Comparison of ENCODE assay signal across 28 mouse cellular contexts in genomic region chr9:8035091-8035490, GRCm38 (mm10). TPM values are rescaled to one million over a fixed set of nuclear protein-coding genes. Genes with fewer than 3 reads are reported as not detected.
DNase-seq lines count a peak whose midpoint lies in the region; ATAC-seq and TF ChIP-seq lines count a peak whose summit lies in the region.
"Had no signal": no experiment of that assay in that cellular context is flagged by ENCODE, and none has a peak within 500 bp of the region (broad histone marks: within the 10 kb centered on the region; RNA-seq: fewer than 3 reads in every experiment).

No protein-coding gene starts in this region.

- H3K4me3 ChIP-seq in lung, embryonic 14.5 days (ENCODE audit: low read depth, low read length): no peak overlapping the region
- H3K4me3 ChIP-seq in E14TG2a.4 (replicated peaks; ENCODE audit: low read length): peak overlapping the region; percentile 54
- H3K4me3 ChIP-seq in ES-E14 (ENCODE audit: insufficient read depth in 1 of 2, low read depth in 1 of 2, low read length in 2 of 2, poor library complexity in 1 of 2, severe bottlenecking in 1 of 2): peak overlapping the region in 1 of 2 experiments; percentile 42; a peak in 1 of 4 replicates
- H3K4me3 ChIP-seq in embryonic facial prominence, embryonic 15.5 days (replicated peaks): no peak overlapping the region
- H3K4me3 ChIP-seq in heart, adult 2 months: no peak overlapping the region
- H3K4me3 ChIP-seq: forebrain, embryonic 13.5 days; gastrocnemius, adult 2 months; heart, embryonic 12.5 days; hindbrain, embryonic 13.5 days; layer of hippocampus, adult 2 months; liver, embryonic 15.5 days; megakaryocyte, embryonic 14.5 days; midbrain, embryonic 12.5 days; neural tube, embryonic 13.5 days; stomach, embryonic 15.5 days had no signal

- peak; percentile 35; the same call in 1 of the 2 replicates for ATAC-seq in lung, embryonic 14.5 days (ENCODE audit: insufficient read depth)
- ATAC-seq in embryonic facial prominence, embryonic 15.5 days (ENCODE audit: insufficient number of reproducible peaks, low FRiP score, low TSS enrichment, low read depth): no peak
- ATAC-seq: CD4-positive, CD25-positive, alpha-beta regulatory T cell, adult 4 months had no signal

- DNase-seq in lung, embryonic 14.5 days: no peak
- no peak for DNase-seq in lung, postnatal 10 days
- DNase-seq in ES-E14 (ENCODE audit: low read depth, low spot score): no peak
- no peak for DNase-seq in heart, adult 2 months
- DNase-seq in frontal cortex, postnatal 14 days (ENCODE audit: low spot score in 2 of 2): no peak
- DNase-seq: adrenal gland, postnatal 14 days; cerebellum, adult 11 months; cerebellum, adult 9-10 months; gastrocnemius, adult 2 months; gastrocnemius, postnatal 36 days; heart, adult 18-20 months; heart, postnatal 4 days; kidney, adult 2 months; right cerebral cortex, postnatal 14 days; thymus, adult 18-20 months had no signal

- H3K9ac ChIP-seq in lung, embryonic 14.5 days: no peak overlapping the region
- no peak overlapping the region for H3K9ac ChIP-seq in ES-E14 (ENCODE audit: insufficient read depth, low read depth, low read length, poor library complexity, severe bottlenecking)
- H3K9ac ChIP-seq in embryonic facial prominence, embryonic 15.5 days: no peak overlapping the region
- H3K9ac ChIP-seq in heart, adult 2 months (ENCODE audit: low read depth, low read length): no peak overlapping the region
- H3K9ac ChIP-seq: forebrain, embryonic 13.5 days; heart, embryonic 12.5 days; hindbrain, embryonic 13.5 days; liver, embryonic 15.5 days; midbrain, embryonic 12.5 days; neural tube, embryonic 13.5 days; stomach, embryonic 15.5 days had no signal

- 30% methylated on average over 4 of the region's 4 CpGs for WGBS in lung, embryonic 14.5 days
- 41% methylated on average over 4 of the region's 4 CpGs for WGBS in embryonic facial prominence, embryonic 15.5 days
- WGBS in heart, adult 2 months: 68% methylated on average over 4 of the region's 4 CpGs

- TF ChIP-seq CTCF in lung, embryonic 14.5 days (IDR thresholded peaks at IDR 0.05; ENCODE audit: low read depth): no peak
- no peak for TF ChIP-seq CTCF in E14TG2a.4 (conservative IDR thresholded peaks at IDR 0.05; ENCODE audit: low read length)
- no peak for TF ChIP-seq CTCF in heart, adult 2 months (IDR thresholded peaks at IDR 0.05)

- no peaks in the 10 kb centered on the region for H3K79me2 ChIP-seq in heart, adult 2 months (replicated peaks; ENCODE audit: control insufficient read depth, insufficient read depth, low read length)

- peak overlapping the region; percentile 13 for H3K4me2 ChIP-seq in lung, embryonic 14.5 days
- no peak overlapping the region for H3K4me2 ChIP-seq in embryonic facial prominence, embryonic 15.5 days (replicated peaks)
- H3K4me2 ChIP-seq: forebrain, embryonic 13.5 days; hindbrain, embryonic 13.5 days; midbrain, embryonic 12.5 days; neural tube, embryonic 13.5 days had no signal

- H3K27me3 ChIP-seq in lung, embryonic 14.5 days (ENCODE audit: insufficient read depth, low read length): no peaks in the 10 kb centered on the region
- H3K27me3 ChIP-seq in E14TG2a.4 (ENCODE audit: insufficient read depth, low read length): no peaks in the 10 kb centered on the region
- no peaks in the 10 kb centered on the region for H3K27me3 ChIP-seq in embryonic facial prominence, embryonic 15.5 days
- no peaks in the 10 kb centered on the region for H3K27me3 ChIP-seq in heart, adult 2 months (ENCODE audit: control insufficient read depth, insufficient read depth, low read length)
- H3K27me3 ChIP-seq: forebrain, embryonic 13.5 days; heart, embryonic 12.5 days; hindbrain, embryonic 13.5 days; liver, embryonic 15.5 days; midbrain, embryonic 12.5 days; neural tube, embryonic 13.5 days; stomach, embryonic 15.5 days had no signal

- peak overlapping the region; percentile 19; the same call in 1 of the 2 replicates for H3K27ac ChIP-seq in lung, embryonic 14.5 days (ENCODE audit: low read depth)
- H3K27ac ChIP-seq in ES-E14 (ENCODE audit: insufficient read depth, low read depth, low read length, poor library complexity, severe bottlenecking): peak overlapping the region; percentile 80; the same call in 1 of the 2 replicates
- peak overlapping the region; percentile 52 for H3K27ac ChIP-seq in embryonic facial prominence, embryonic 15.5 days (replicated peaks)
- no peak overlapping the region for H3K27ac ChIP-seq in heart, adult 2 months
- H3K27ac ChIP-seq: forebrain, embryonic 13.5 days; gastrocnemius, adult 2 months; hindbrain, embryonic 13.5 days; layer of hippocampus, adult 2 months; liver, embryonic 15.5 days; midbrain, embryonic 12.5 days; neural tube, embryonic 13.5 days; stomach, embryonic 15.5 days had no signal

- H3K4me1 ChIP-seq in lung, embryonic 14.5 days (ENCODE audit: insufficient read depth): peaks cover 3% of the 10 kb centered on the region; the same call in 1 of the 2 replicates
- H3K4me1 ChIP-seq in E14TG2a.4 (replicated peaks; ENCODE audit: low read depth, low read length) (peaks cover 32% of the 10 kb centered on the region), ES-E14 (ENCODE audit: control insufficient read depth in 2 of 2, insufficient read depth in 2 of 2, low read length in 2 of 2, poor library complexity in 1 of 2) (peaks cover 0 to 4% of the 10 kb centered on the region in 2 experiments; a peak in 1 of 4 replicates)
- H3K4me1 ChIP-seq in embryonic facial prominence, embryonic 15.5 days: peaks cover 12% of the 10 kb centered on the region; the same call in 1 of the 2 replicates
- H3K4me1 ChIP-seq in heart, adult 2 months (ENCODE audit: control insufficient read depth, insufficient read depth, low read length): no peaks in the 10 kb centered on the region
- H3K4me1 ChIP-seq: hindbrain, embryonic 13.5 days; liver, embryonic 15.5 days; megakaryocyte, embryonic 14.5 days; midbrain, embryonic 12.5 days; neural tube, embryonic 13.5 days had no signal

- TF ChIP-seq EP300 in heart, adult 2 months (IDR thresholded peaks at IDR 0.05; ENCODE audit: insufficient read depth, low read depth, low read length): no peak

- no peak for TF ChIP-seq POLR2A in heart, adult 2 months (IDR thresholded peaks at IDR 0.05; ENCODE audit: insufficient read depth, low read depth, low read length)

- in situ Hi-C loops in ES-E14 (cut with MboI; ENCODE audit: low sequenced_read_pairs in 2 of 2, unreplicated experiment in 2 of 2): no loop called here

- no peaks in the 10 kb centered on the region for H3K36me3 ChIP-seq in lung, embryonic 14.5 days (ENCODE audit: insufficient read depth)
- H3K36me3 ChIP-seq in E14TG2a.4 (ENCODE audit: insufficient read depth, low read length): 0 out of 2 replicates have a peak, but pooled peaks cover 3% of the 10 kb centered on the region
- no peaks in the 10 kb centered on the region for H3K36me3 ChIP-seq in ES-E14 (ENCODE audit: control insufficient read depth, insufficient read depth, low read length, poor library complexity, severe bottlenecking)
- H3K36me3 ChIP-seq in embryonic facial prominence, embryonic 15.5 days: no peaks in the 10 kb centered on the region
- H3K36me3 ChIP-seq in heart, adult 2 months (ENCODE audit: control insufficient read depth, insufficient read depth, low read length): no peaks in the 10 kb centered on the region
- H3K36me3 ChIP-seq: G1E; heart, embryonic 12.5 days; hindbrain, embryonic 13.5 days; liver, embryonic 15.5 days; midbrain, embryonic 12.5 days; stomach, embryonic 15.5 days had no signal

- intact Hi-C loops in heart, adult 2 months (cut with DNase I): no loop called here

- H3K9me3 ChIP-seq in lung, embryonic 14.5 days (ENCODE audit: low read depth, low read length): no peaks in the 10 kb centered on the region
- no peaks in the 10 kb centered on the region for H3K9me3 ChIP-seq in E14TG2a.4 (ENCODE audit: low read length)
- H3K9me3 ChIP-seq in ES-E14 (ENCODE audit: control insufficient read depth, insufficient read depth, low read depth, low read length): no peaks in the 10 kb centered on the region
- H3K9me3 ChIP-seq in embryonic facial prominence, embryonic 15.5 days (replicated peaks): no peaks in the 10 kb centered on the region
- H3K9me3 ChIP-seq: forebrain, embryonic 13.5 days; G1E; heart, embryonic 12.5 days; hindbrain, embryonic 13.5 days; liver, embryonic 15.5 days; megakaryocyte, embryonic 14.5 days; midbrain, embryonic 12.5 days; neural tube, embryonic 13.5 days; stomach, embryonic 15.5 days had no signal

TF ChIP-seq in ES-E14, 5 proteins besides CTCF, POLR2A, EP300 and RAD21:
- TF ChIP-seq ZC3H11A (IDR thresholded peaks at IDR 0.05; ENCODE audit: borderline replicate concordance, low read depth, low read length) (no peak), MAFK (IDR thresholded peaks at IDR 0.05; ENCODE audit: insufficient read depth, low read depth, low read length) (no peak), HCFC1 (IDR thresholded peaks at IDR 0.05; ENCODE audit: borderline replicate concordance, insufficient read depth, low read length) (no peak), ZNF384 (IDR thresholded peaks at IDR 0.05; ENCODE audit: low read depth, low read length) (no peak), CHD2 (IDR thresholded peaks at IDR 0.05; ENCODE audit: low read depth, low read length) (no peak)
TF ChIP-seq in ES-E14: peak in this region for 0.

RNA-seq across cellular contexts. Expression of gene Cfap300, which starts 7.5 kb away (rescaled TPM):
- polyA plus RNA-seq in lung, embryonic 14.5 days (2014; fragmentation: Nextera tagmentation; extraction: Ambion mirVana): 10.8 and 13.0 TPM in 2 replicates
- total RNA-seq in ES-E14 (2012; rRNA removed): 2.4 and 3.0 TPM in 2 replicates
- polyA plus RNA-seq in embryonic facial prominence, embryonic 15.5 days (2015; fragmentation: Nextera tagmentation; extraction: Ambion mirVana): 17.2 and 19.3 TPM in 2 replicates
- under 1 TPM; 0.55 to 0.70 TPM for total RNA-seq in heart, adult 2 months (2021)
- 0.73 and 0.76 TPM in 2 replicates for polyA plus RNA-seq in heart, adult 2 months (2012; rRNA removed)

RNA-seq across cellular contexts. Expression of gene Yap1, which starts 30.7 kb away (rescaled TPM):
- 37.7 and 42.0 TPM in 2 replicates for polyA plus RNA-seq in lung, embryonic 14.5 days (2014; fragmentation: Nextera tagmentation; extraction: Ambion mirVana)
- total RNA-seq in ES-E14 (2012; rRNA removed): 50.4 and 58.5 TPM in 2 replicates
- polyA plus RNA-seq in embryonic facial prominence, embryonic 15.5 days (2015; fragmentation: Nextera tagmentation; extraction: Ambion mirVana): 49.0 and 49.2 TPM in 2 replicates
- 10 to 100 TPM; 70.7 to 71.9 TPM for total RNA-seq in heart, adult 2 months (2021)
- 37.9 and 51.1 TPM in 2 replicates for polyA plus RNA-seq in heart, adult 2 months (2012; rRNA removed)
- polyA plus RNA-seq: CD4-positive, CD25-positive, alpha-beta regulatory T cell, adult 4 months had no signal
